Mouse (Mus musculus): ENCODE measurements at regions not wholly inside any gene's neighbourhood (a gene's known extent, or its start where the extent isn't known, plus 50 kb on each side); places are given as distances from the start of the nearest gene placed in this dataset.
A peak's percentile ranks its signal among the peaks of the same experiment; 100 is the strongest.

DNA sequence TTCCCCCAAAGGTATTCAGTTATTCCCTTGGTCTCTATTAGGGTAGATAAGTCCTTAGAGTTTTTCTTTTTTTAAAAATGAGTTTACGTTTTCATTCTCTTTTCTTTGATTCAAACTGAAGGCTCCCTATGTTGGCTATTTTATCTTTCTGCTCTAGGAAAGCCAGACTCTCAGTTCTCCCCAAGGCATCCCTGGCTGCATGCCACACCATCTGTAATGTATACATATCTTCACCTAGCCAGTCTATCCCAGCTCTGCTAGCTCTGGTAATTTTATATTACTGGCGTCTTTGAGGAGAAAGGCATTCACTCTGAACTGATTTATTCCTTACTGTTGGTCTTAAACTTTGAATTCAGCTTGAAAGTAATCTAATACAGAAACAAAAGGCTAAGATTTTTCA lies 65.2 kb upstream of the Cabcoco1 start:
- Histone ChIP-seq H3K4me3 (ENCODE audit: insufficient read depth, low read length) (no peak overlapping the region), H3K27ac (ENCODE audit: insufficient read depth, low read length) (no peak overlapping the region), H3K4me1 (ENCODE audit: control insufficient read depth, insufficient read depth, low read length) (no peaks in the 10 kb centered on the region)
- TF ChIP-seq CTCF (IDR thresholded peaks at IDR 0.05; ENCODE audit: extremely low read depth, insufficient read depth, low read length) (no peak), POLR2A (IDR thresholded peaks at IDR 0.05; ENCODE audit: extremely low read depth, insufficient read depth, low read length) (no peak)

DNA sequence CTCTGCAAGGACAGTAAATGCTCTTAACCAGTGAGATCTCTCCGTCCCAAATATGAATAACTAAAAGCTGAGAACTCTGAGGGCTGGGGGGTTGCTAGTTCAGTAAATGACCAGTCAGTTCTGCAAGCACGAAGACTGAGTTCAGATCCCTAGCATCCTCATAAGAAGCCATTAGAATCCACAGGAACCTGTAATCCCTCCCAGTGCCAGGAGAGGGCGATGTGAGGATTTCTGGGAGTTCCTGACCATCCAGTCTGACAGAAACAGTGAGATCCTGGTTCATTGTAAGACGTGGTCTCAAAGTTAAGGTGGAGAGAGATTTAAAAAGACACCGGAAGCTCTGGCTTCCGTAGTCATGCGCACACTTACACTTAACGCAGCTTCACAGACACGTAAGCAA lies 70.2 kb upstream of the Cabcoco1 start:
- peaks cover 1% of the 10 kb centered on the region for H3K4me1 ChIP-seq (ENCODE audit: control insufficient read depth, insufficient read depth, low read length)
- TF ChIP-seq POLR2A (IDR thresholded peaks at IDR 0.05; ENCODE audit: extremely low read depth, insufficient read depth, low read length) (no peak), CTCF (IDR thresholded peaks at IDR 0.05; ENCODE audit: extremely low read depth, insufficient read depth, low read length) (peak; percentile 14; the same call in 1 of the 2 replicates)
- H3K27ac ChIP-seq (ENCODE audit: insufficient read depth, low read length): no peak overlapping the region
- no peak overlapping the region for H3K4me3 ChIP-seq (ENCODE audit: insufficient read depth, low read length)

DNA sequence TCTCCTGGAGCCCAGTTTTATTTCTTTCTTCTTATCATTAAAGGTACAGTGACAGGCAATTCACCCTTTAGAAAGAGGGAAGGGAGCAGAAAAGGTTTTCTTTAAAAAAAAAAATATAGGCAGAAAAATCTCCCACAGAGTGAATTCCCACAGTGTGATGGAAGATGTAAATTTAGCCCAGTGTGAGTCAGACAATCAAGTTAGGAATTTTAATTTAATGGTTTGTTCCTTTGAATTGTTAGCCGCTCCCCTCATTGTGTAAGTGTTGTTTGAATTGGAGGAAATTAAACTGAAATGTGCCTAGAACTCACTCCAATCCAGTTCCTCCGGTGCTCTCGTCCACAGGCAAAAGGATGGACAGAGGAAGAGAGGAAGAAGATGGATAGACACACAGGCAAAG lies 71.0 kb upstream of the Cabcoco1 start:
- H3K4me1 ChIP-seq (ENCODE audit: control insufficient read depth, insufficient read depth, low read length): peaks cover 1% of the 10 kb centered on the region
- no peak for TF ChIP-seq POLR2A (IDR thresholded peaks at IDR 0.05; ENCODE audit: extremely low read depth, insufficient read depth, low read length)
- no peak for TF ChIP-seq CTCF (IDR thresholded peaks at IDR 0.05; ENCODE audit: extremely low read depth, insufficient read depth, low read length)
- no peak overlapping the region for H3K4me3 ChIP-seq (ENCODE audit: insufficient read depth, low read length)
- H3K27ac ChIP-seq (ENCODE audit: insufficient read depth, low read length): no peak overlapping the region

DNA sequence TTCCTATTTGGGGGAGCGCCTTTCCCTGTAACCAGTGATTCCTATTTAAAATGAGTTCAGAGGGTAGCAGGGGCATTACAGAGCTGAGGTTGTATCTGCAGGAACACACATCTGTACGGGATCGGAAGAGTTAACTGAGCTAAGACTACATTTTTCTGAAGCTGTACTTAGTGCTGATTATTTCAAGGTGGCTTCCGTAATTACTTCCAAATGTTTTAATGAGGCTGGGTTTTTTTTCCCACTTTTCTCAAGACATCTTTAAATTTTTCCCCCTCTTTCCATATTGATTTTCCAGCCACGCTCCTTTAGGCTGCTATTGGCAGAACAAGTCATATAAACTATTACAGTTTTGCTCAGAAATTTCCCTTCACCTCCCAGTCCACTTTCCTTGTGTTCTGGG lies 82.1 kb upstream of the Cabcoco1 start:
- TF ChIP-seq CTCF (IDR thresholded peaks at IDR 0.05; ENCODE audit: extremely low read depth, insufficient read depth, low read length) (no peak), POLR2A (IDR thresholded peaks at IDR 0.05; ENCODE audit: extremely low read depth, insufficient read depth, low read length) (no peak)
- H3K27ac ChIP-seq (ENCODE audit: insufficient read depth, low read length): no peak overlapping the region

DNA sequence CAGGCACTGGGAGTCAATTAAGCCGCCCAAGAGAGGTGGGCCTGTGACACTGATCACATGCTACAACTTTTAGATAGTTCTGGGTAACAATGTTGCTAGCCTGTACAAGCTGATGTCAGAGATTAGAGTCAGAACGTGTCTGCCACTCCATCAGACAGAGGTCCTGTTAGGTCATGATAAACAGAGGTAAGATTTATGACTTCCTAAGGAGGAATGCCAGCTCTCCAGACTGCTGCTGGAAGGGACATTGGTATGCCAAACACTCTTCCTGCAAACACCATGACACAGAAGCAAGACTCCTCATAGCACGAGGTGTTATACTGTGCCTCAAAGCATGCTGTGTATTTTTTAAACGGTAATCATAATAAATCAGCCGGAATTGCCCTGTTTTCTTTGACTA lies 83.6 kb upstream of the Cabcoco1 start:
- TF ChIP-seq CTCF (IDR thresholded peaks at IDR 0.05; ENCODE audit: extremely low read depth, insufficient read depth, low read length) (no peak), POLR2A (IDR thresholded peaks at IDR 0.05; ENCODE audit: extremely low read depth, insufficient read depth, low read length) (no peak)
- Histone ChIP-seq H3K4me1 (ENCODE audit: control insufficient read depth, insufficient read depth, low read length) (no peaks in the 10 kb centered on the region), H3K27ac (ENCODE audit: insufficient read depth, low read length) (no peak overlapping the region)

More for the DNA sequence above, 82.1 kb upstream of the Cabcoco1 start:
- H3K4me3 ChIP-seq (ENCODE audit: insufficient read depth, low read length): no peak overlapping the region
- no peaks in the 10 kb centered on the region for H3K4me1 ChIP-seq (ENCODE audit: control insufficient read depth, insufficient read depth, low read length)

DNA sequence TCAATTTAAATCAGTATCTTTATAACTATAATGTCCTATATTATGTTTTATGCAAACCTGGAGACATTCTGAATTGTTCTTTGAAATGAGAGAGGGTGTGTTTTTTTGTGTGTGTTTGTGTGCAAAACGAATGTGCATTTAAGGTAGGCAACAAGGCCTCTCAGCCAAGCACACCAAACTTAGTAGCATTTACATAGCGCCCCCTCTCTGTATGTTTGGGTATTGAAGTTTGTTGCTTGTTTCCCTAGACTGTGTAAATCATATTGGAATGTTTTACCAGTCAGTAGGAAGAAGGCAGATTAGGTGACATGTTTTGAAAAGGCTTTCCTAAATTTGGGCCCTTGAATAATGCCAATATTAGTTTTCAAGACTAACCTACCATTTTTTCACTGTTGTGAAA lies 84.1 kb upstream of the Cabcoco1 start:
- Histone ChIP-seq H3K4me1 (ENCODE audit: control insufficient read depth, insufficient read depth, low read length) (no peaks in the 10 kb centered on the region), H3K4me3 (ENCODE audit: insufficient read depth, low read length) (no peak overlapping the region), H3K27ac (ENCODE audit: insufficient read depth, low read length) (no peak overlapping the region)
- TF ChIP-seq CTCF (IDR thresholded peaks at IDR 0.05; ENCODE audit: extremely low read depth, insufficient read depth, low read length) (peak; percentile 11; the same call in 1 of the 2 replicates), POLR2A (IDR thresholded peaks at IDR 0.05; ENCODE audit: extremely low read depth, insufficient read depth, low read length) (no peak)

More for the DNA sequence above, 83.6 kb upstream of the Cabcoco1 start:
- no peak overlapping the region for H3K4me3 ChIP-seq (ENCODE audit: insufficient read depth, low read length)

DNA sequence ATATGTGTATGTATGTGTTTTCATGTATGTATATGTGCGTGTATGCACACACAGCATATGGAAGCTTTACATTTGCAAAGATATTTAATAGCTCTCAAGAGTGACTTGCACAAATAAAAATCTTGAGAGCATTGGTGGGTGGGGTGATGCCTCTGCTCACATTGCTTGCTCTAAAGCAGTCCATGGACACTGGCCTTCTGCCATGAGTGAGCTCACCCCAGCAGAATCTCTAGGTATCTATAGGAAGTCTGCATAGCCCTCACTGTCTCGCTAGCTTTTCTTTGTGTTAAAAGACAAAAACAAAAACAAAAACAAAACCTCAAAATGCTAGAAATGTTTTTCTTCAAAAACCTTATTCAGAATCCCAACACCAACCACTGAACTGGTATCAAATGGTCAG lies 87.8 kb upstream of the Cabcoco1 start:
- Histone ChIP-seq H3K27ac (ENCODE audit: insufficient read depth, low read length) (no peak overlapping the region), H3K4me3 (ENCODE audit: insufficient read depth, low read length) (no peak overlapping the region), H3K4me1 (ENCODE audit: control insufficient read depth, insufficient read depth, low read length) (no peaks in the 10 kb centered on the region)
- TF ChIP-seq POLR2A (IDR thresholded peaks at IDR 0.05; ENCODE audit: extremely low read depth, insufficient read depth, low read length) (no peak), CTCF (IDR thresholded peaks at IDR 0.05; ENCODE audit: extremely low read depth, insufficient read depth, low read length) (no peak)

DNA sequence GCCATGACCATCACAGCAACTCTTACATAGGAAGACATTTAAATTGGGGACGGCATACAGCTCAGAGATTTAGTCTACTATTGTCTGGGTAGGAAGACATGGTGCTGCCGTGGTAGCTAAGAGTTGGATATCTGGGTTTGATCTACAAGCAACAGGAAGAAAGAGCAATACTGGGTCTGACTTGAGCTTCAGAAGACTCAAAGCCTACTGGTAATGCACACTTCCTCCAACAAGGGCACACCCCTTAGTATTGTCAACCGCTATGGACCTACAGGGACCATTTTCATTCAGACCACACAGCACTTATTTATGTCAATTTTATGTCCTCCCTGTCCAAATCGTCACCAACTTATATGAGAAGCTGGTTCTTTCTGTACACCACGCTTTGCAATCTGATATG lies 90.3 kb upstream of the Tmem26 start:
- no peaks in the 10 kb centered on the region for H3K4me1 ChIP-seq (ENCODE audit: control insufficient read depth, insufficient read depth, low read length)
- no peak overlapping the region for H3K27ac ChIP-seq (ENCODE audit: insufficient read depth, low read length)
- no peak for TF ChIP-seq CTCF (IDR thresholded peaks at IDR 0.05; ENCODE audit: extremely low read depth, insufficient read depth, low read length)
- TF ChIP-seq POLR2A (IDR thresholded peaks at IDR 0.05; ENCODE audit: extremely low read depth, insufficient read depth, low read length): no peak
- H3K4me3 ChIP-seq (ENCODE audit: insufficient read depth, low read length): no peak overlapping the region

DNA sequence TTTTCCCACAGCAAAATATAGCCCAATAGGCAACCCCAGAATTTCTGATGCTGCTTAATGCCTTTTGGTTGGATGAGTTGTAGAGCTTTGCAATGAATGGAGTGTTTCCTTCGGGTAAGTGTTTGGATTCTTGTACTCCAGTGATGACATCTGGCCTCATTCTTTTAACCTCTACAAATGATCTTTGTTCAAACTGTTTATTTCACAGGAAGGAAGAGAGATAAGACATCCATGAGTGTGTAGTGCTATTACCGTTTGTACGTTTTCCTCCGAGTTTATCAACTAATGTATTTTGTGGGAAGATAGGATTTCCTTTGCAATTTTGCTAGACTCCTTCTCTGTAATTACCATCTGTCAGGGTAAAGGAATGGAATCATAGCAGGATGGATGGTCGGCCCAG lies 70.7 kb upstream of the Tmem26 start:
- Histone ChIP-seq H3K27ac (ENCODE audit: insufficient read depth, low read length) (no peak overlapping the region), H3K4me3 (ENCODE audit: insufficient read depth, low read length) (no peak overlapping the region), H3K4me1 (ENCODE audit: control insufficient read depth, insufficient read depth, low read length) (no peaks in the 10 kb centered on the region)
- TF ChIP-seq CTCF (IDR thresholded peaks at IDR 0.05; ENCODE audit: extremely low read depth, insufficient read depth, low read length) (no peak), POLR2A (IDR thresholded peaks at IDR 0.05; ENCODE audit: extremely low read depth, insufficient read depth, low read length) (no peak)

DNA sequence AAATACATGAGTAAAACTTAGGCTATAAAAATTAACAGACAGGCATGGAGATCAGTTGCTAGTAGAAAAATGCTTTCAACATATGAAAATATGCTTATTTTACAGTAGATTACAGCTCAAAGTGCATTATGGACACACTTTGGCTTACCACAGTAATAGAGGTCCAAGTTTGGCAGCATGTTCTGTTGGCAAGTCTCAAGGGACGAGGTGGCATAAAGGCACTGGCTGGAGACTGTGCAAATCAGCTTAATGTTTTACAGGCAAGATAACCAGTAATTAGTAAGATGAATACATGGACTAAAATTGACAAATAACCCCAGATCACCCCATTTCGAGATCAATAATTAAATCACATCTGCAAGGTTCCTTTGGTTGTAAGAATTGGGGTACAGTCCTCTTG lies 68.0 kb upstream of the Tmem26 start:
- no peak overlapping the region for H3K27ac ChIP-seq (ENCODE audit: insufficient read depth, low read length)
- no peak for TF ChIP-seq POLR2A (IDR thresholded peaks at IDR 0.05; ENCODE audit: extremely low read depth, insufficient read depth, low read length)
- no peak for TF ChIP-seq CTCF (IDR thresholded peaks at IDR 0.05; ENCODE audit: extremely low read depth, insufficient read depth, low read length)

More for the DNA sequence above, 68.0 kb upstream of the Tmem26 start:
- Histone ChIP-seq H3K4me1 (ENCODE audit: control insufficient read depth, insufficient read depth, low read length) (no peaks in the 10 kb centered on the region), H3K4me3 (ENCODE audit: insufficient read depth, low read length) (no peak overlapping the region)

Data from cortical plate, adult 2 months (tissue).